In genomic region chr17:6180421-6180820, GRCm38 (mm10) we compare ENCODE assay signal across 13 mouse cellular contexts.
DNase-seq lines count a peak whose midpoint lies in the region; ATAC-seq lines count a peak whose summit lies in the region.
"Had no signal": no experiment of that assay in that cellular context is flagged by ENCODE, and none has a peak within 500 bp of the region (broad histone marks: within the 10 kb centered on the region; RNA-seq: fewer than 3 reads in every experiment).

No protein-coding gene starts in this region.

- no peaks in the 10 kb centered on the region for H3K27me3 ChIP-seq in forebrain, embryonic 16.5 days (replicated peaks; ENCODE audit: control insufficient read depth, insufficient read depth, low read length)
- no peaks in the 10 kb centered on the region for H3K27me3 ChIP-seq in forebrain, embryonic 14.5 days (replicated peaks; ENCODE audit: control insufficient read depth, insufficient read depth, low read length)
- no peaks in the 10 kb centered on the region for H3K27me3 ChIP-seq in neural tube, embryonic 13.5 days

- peaks cover 6% of the 10 kb centered on the region for H3K4me1 ChIP-seq in forebrain, embryonic 16.5 days (replicated peaks; ENCODE audit: control insufficient read depth, insufficient read depth, low read length)
- H3K4me1 ChIP-seq in forebrain, embryonic 14.5 days (ENCODE audit: control insufficient read depth, insufficient read depth, low read length) = no peaks in the 10 kb centered on the region
- H3K4me1 ChIP-seq in neural tube, embryonic 13.5 days (replicated peaks) = peaks cover 37% of the 10 kb centered on the region

- no peak; the same call in 1 of the 2 replicates for ATAC-seq in forebrain, embryonic 16.5 days
- ATAC-seq in forebrain, embryonic 14.5 days = no peak
- peak; percentile 62; the same call in 1 of the 2 replicates for ATAC-seq in neural tube, embryonic 13.5 days (ENCODE audit: low read depth)
- ATAC-seq: activated CD4-positive, CD25-positive, alpha-beta regulatory T cell, adult 4 months; liver, postnatal 0 days had no signal

- H3K27ac ChIP-seq in forebrain, embryonic 16.5 days (ENCODE audit: low read length) = peak overlapping the region; percentile 31
- no peak overlapping the region for H3K27ac ChIP-seq in forebrain, embryonic 14.5 days (ENCODE audit: low read depth, low read length)
- peak overlapping the region; percentile 69 for H3K27ac ChIP-seq in neural tube, embryonic 13.5 days (replicated peaks)
- H3K27ac ChIP-seq: forebrain, embryonic 10.5 days had no signal

- WGBS in forebrain, embryonic 16.5 days = 53% methylated on average over 3 of the region's 3 CpGs
- WGBS in forebrain, embryonic 14.5 days = 78% methylated on average over 3 of the region's 3 CpGs
- 16% methylated on average over 3 of the region's 3 CpGs for WGBS in neural tube, embryonic 13.5 days

- H3K4me3 ChIP-seq in forebrain, embryonic 16.5 days (replicated peaks; ENCODE audit: low read length) = no peak overlapping the region
- H3K4me3 ChIP-seq in forebrain, embryonic 14.5 days (ENCODE audit: low read depth, low read length) = no peak overlapping the region
- no peak overlapping the region for H3K4me3 ChIP-seq in neural tube, embryonic 13.5 days
- H3K4me3 ChIP-seq: forebrain, embryonic 10.5 days had no signal

- peaks cover 2% of the 10 kb centered on the region; the same call in 1 of the 2 replicates for H3K9me3 ChIP-seq in forebrain, embryonic 16.5 days (ENCODE audit: control insufficient read depth, low read length)
- H3K9me3 ChIP-seq in forebrain, embryonic 14.5 days (replicated peaks; ENCODE audit: control insufficient read depth, low read length) = no peaks in the 10 kb centered on the region
- no peaks in the 10 kb centered on the region for H3K9me3 ChIP-seq in neural tube, embryonic 13.5 days

- H3K4me2 ChIP-seq in forebrain, embryonic 16.5 days (ENCODE audit: low read length) = no peak overlapping the region
- no peak overlapping the region for H3K4me2 ChIP-seq in forebrain, embryonic 14.5 days (ENCODE audit: low read length)
- H3K4me2 ChIP-seq in neural tube, embryonic 13.5 days = no peak overlapping the region

- peaks cover 12% of the 10 kb centered on the region for H3K36me3 ChIP-seq in forebrain, embryonic 16.5 days (ENCODE audit: control insufficient read depth, insufficient read depth)
- peaks cover 41% of the 10 kb centered on the region for H3K36me3 ChIP-seq in forebrain, embryonic 14.5 days (ENCODE audit: control insufficient read depth, insufficient read depth, low read length)
- H3K36me3 ChIP-seq in neural tube, embryonic 13.5 days = peaks cover 36% of the 10 kb centered on the region

- DNase-seq in forebrain, embryonic 14.5 days (ENCODE audit: low spot score) = no peak
- DNase-seq in neural tube, embryonic 10.5 days (ENCODE audit: extremely low spot score, low spot score) = no peak
- DNase-seq in layer of hippocampus, adult 18-20 months (ENCODE audit: low spot score in 2 of 2) = peak; percentile 50 to 70
- peak; percentile 77 for DNase-seq in telencephalon, adult 2 months (ENCODE audit: low read depth, low spot score)
- no peak for DNase-seq in c-Kit-positive CD71-positive TER-119-positive erythroid progenitor cells, embryonic 14.5 days (ENCODE audit: low spot score)
- no peak for DNase-seq in thymus, postnatal 25 days
- DNase-seq: heart, adult 18-20 months; liver, postnatal 0 days; right cerebral cortex, postnatal 14 days had no signal

- no peak overlapping the region for H3K9ac ChIP-seq in forebrain, embryonic 16.5 days (replicated peaks; ENCODE audit: low read depth, low read length)
- no peak overlapping the region for H3K9ac ChIP-seq in forebrain, embryonic 14.5 days (ENCODE audit: low read length)
- H3K9ac ChIP-seq in neural tube, embryonic 13.5 days = no peak overlapping the region
- H3K9ac ChIP-seq: liver, postnatal 0 days had no signal

Comparison
In these comparisons a context has a peak if more than half of its experiments do, and no peak if none do; other contexts are left out.
1. DNase-seq: peak in layer of hippocampus, adult 18-20 months (2 of 2) and telencephalon, adult 2 months (single experiment); none in forebrain, embryonic 14.5 days (single experiment), neural tube, embryonic 10.5 days (single experiment), c-Kit-positive CD71-positive TER-119-positive erythroid progenitor cells, embryonic 14.5 days (single experiment) and thymus, postnatal 25 days (single experiment).